In genomic region chr12:111008500-111009490, GRCm38 (mm10) we compare ENCODE assay signal across 8 mouse cellular contexts. TPM values are rescaled to one million over a fixed set of nuclear protein-coding genes. Genes with fewer than 3 reads are reported as not detected.
DNase-seq lines count a peak whose midpoint lies in the region; ATAC-seq and TF ChIP-seq lines count a peak whose summit lies in the region.

No protein-coding gene starts in this region.

- no peaks in the 10 kb centered on the region for H3K27me3 ChIP-seq in forebrain, embryonic 13.5 days
- H3K27me3 ChIP-seq in forebrain, embryonic 16.5 days (replicated peaks; ENCODE audit: control insufficient read depth, insufficient read depth, low read length) = no peaks in the 10 kb centered on the region
- no peaks in the 10 kb centered on the region for H3K27me3 ChIP-seq in G1E (ENCODE audit: insufficient read depth, low read length)
- no peaks in the 10 kb centered on the region for H3K27me3 ChIP-seq in embryonic facial prominence, embryonic 12.5 days

- WGBS in forebrain, embryonic 13.5 days = 70% methylated on average over 11 of the region's 11 CpGs
- WGBS in forebrain, embryonic 16.5 days = 59% methylated on average over 11 of the region's 11 CpGs
- WGBS in embryonic facial prominence, embryonic 12.5 days = 61% methylated on average over 11 of the region's 11 CpGs
- 20% methylated on average over 11 of the region's 11 CpGs for WGBS in large intestine, adult 2 months

- 0 out of 2 replicates have a peak overlapping the region, but pooled peaks have one; percentile 12 for H3K9ac ChIP-seq in forebrain, embryonic 13.5 days
- no peak overlapping the region for H3K9ac ChIP-seq in forebrain, embryonic 16.5 days (replicated peaks; ENCODE audit: low read depth, low read length)
- H3K9ac ChIP-seq in embryonic facial prominence, embryonic 12.5 days = no peak overlapping the region

- H3K27ac ChIP-seq in forebrain, embryonic 13.5 days = no peak overlapping the region
- H3K27ac ChIP-seq in forebrain, embryonic 16.5 days (ENCODE audit: low read length) = no peak overlapping the region
- peak overlapping the region; percentile 26 for H3K27ac ChIP-seq in embryonic facial prominence, embryonic 12.5 days

- no peak for DNase-seq in G1E (ENCODE audit: low spot score)
- peak; percentile 96 for DNase-seq in large intestine, adult 2 months (ENCODE audit: low read depth, low spot score)
- no peak for DNase-seq in retina, embryonic 14.5 days (ENCODE audit: low spot score)
- DNase-seq in layer of hippocampus, adult 11-12 months (ENCODE audit: low spot score) = no peak
- no peak for DNase-seq in kidney, adult 11 months

- no peak overlapping the region for H3K4me3 ChIP-seq in forebrain, embryonic 13.5 days
- H3K4me3 ChIP-seq in forebrain, embryonic 16.5 days (replicated peaks; ENCODE audit: low read length) = no peak overlapping the region
- H3K4me3 ChIP-seq in G1E (ENCODE audit: low read depth, low read length) = peak overlapping the region; percentile 53; the same call in 1 of the 2 replicates
- no peak overlapping the region for H3K4me3 ChIP-seq in embryonic facial prominence, embryonic 12.5 days

- peaks cover 19% of the 10 kb centered on the region for H3K4me1 ChIP-seq in forebrain, embryonic 13.5 days
- H3K4me1 ChIP-seq in forebrain, embryonic 16.5 days (replicated peaks; ENCODE audit: control insufficient read depth, insufficient read depth, low read length) = peaks cover 11% of the 10 kb centered on the region
- H3K4me1 ChIP-seq in G1E (ENCODE audit: insufficient read depth, low read depth, low read length) = peaks cover 76% of the 10 kb centered on the region
- peaks cover 27% of the 10 kb centered on the region for H3K4me1 ChIP-seq in embryonic facial prominence, embryonic 12.5 days

- H3K9me3 ChIP-seq in forebrain, embryonic 13.5 days (replicated peaks) = no peaks in the 10 kb centered on the region
- H3K9me3 ChIP-seq in forebrain, embryonic 16.5 days (ENCODE audit: control insufficient read depth, low read length) = no peaks in the 10 kb centered on the region
- peaks cover 11% of the 10 kb centered on the region for H3K9me3 ChIP-seq in G1E (replicated peaks)
- H3K9me3 ChIP-seq in embryonic facial prominence, embryonic 12.5 days = no peaks in the 10 kb centered on the region

- H3K36me3 ChIP-seq in forebrain, embryonic 13.5 days (ENCODE audit: poor library complexity, severe bottlenecking) = no peaks in the 10 kb centered on the region
- no peaks in the 10 kb centered on the region for H3K36me3 ChIP-seq in forebrain, embryonic 16.5 days (ENCODE audit: control insufficient read depth, insufficient read depth)
- no peaks in the 10 kb centered on the region for H3K36me3 ChIP-seq in G1E (replicated peaks)
- no peaks in the 10 kb centered on the region for H3K36me3 ChIP-seq in embryonic facial prominence, embryonic 12.5 days

- TF ChIP-seq CTCF in G1E (IDR thresholded peaks at IDR 0.05; ENCODE audit: low read depth, low read length) = no peak

- no peak overlapping the region for H3K4me2 ChIP-seq in forebrain, embryonic 13.5 days
- no peak overlapping the region for H3K4me2 ChIP-seq in forebrain, embryonic 16.5 days (ENCODE audit: low read length)
- no peak overlapping the region for H3K4me2 ChIP-seq in embryonic facial prominence, embryonic 12.5 days (replicated peaks)

- ATAC-seq in forebrain, embryonic 13.5 days = no peak
- ATAC-seq in forebrain, embryonic 16.5 days = no peak
- peak; percentile 15; the same call in 1 of the 2 replicates for ATAC-seq in G1E (ENCODE audit: extremely low read depth, insufficient number of reproducible peaks, low FRiP score, poor library complexity, severe bottlenecking)
- no peak for ATAC-seq in embryonic facial prominence, embryonic 12.5 days (ENCODE audit: insufficient number of reproducible peaks, insufficient read depth, low FRiP score, low TSS enrichment)

RNA-seq across cellular contexts. Expression of gene Ankrd9, which starts 30.0 kb away (rescaled TPM):
- polyA plus RNA-seq in forebrain, embryonic 13.5 days (2015; fragmentation: Nextera tagmentation; extraction: Ambion mirVana) = 9.1 and 9.4 TPM in 2 replicates
- polyA plus RNA-seq in forebrain, embryonic 16.5 days (2015; fragmentation: Nextera tagmentation; extraction: Ambion mirVana) = 6.1 TPM in 2 replicates
- total RNA-seq in G1E (2014; fragmentation: Nextera tagmentation) (2.6 and 3.5 TPM in 2 replicates), G1E (2017) (7.5 and 16.0 TPM in 2 replicates)
- 16.5 and 19.3 TPM in 2 replicates for polyA plus RNA-seq in G1E (2012)
- polyA plus RNA-seq in embryonic facial prominence, embryonic 12.5 days (2016; fragmentation: Nextera tagmentation; extraction: Ambion mirVana) = 16.0 and 17.5 TPM in 2 replicates
- polyA plus RNA-seq in large intestine, adult 2 months (2012; rRNA removed) = 39.5 and 58.7 TPM in 2 replicates

RNA-seq across cellular contexts. Expression of gene Rcor1, which starts 30.4 kb away (rescaled TPM):
- 8.0 and 8.4 TPM in 2 replicates for polyA plus RNA-seq in forebrain, embryonic 13.5 days (2015; fragmentation: Nextera tagmentation; extraction: Ambion mirVana)
- polyA plus RNA-seq in forebrain, embryonic 16.5 days (2015; fragmentation: Nextera tagmentation; extraction: Ambion mirVana) = 7.6 and 8.3 TPM in 2 replicates
- total RNA-seq in G1E (2014; fragmentation: Nextera tagmentation) = 304 and 341 TPM in 2 replicates
- total RNA-seq in G1E (2017) = 104 and 125 TPM in 2 replicates
- polyA plus RNA-seq in G1E (2012) = 84.4 and 93.1 TPM in 2 replicates
- polyA plus RNA-seq in embryonic facial prominence, embryonic 12.5 days (2016; fragmentation: Nextera tagmentation; extraction: Ambion mirVana) = 13.0 TPM in 2 replicates
- 14.4 and 15.0 TPM in 2 replicates for polyA plus RNA-seq in large intestine, adult 2 months (2012; rRNA removed)
